Mouse (Mus musculus) common myeloid progenitor, adult 5-6 weeks (primary cell): ENCODE results near the gene Disp2. TPM values are rescaled to one million over a fixed set of nuclear protein-coding genes. Genes with fewer than 3 reads are reported as not detected.
A peak's percentile ranks its signal among the peaks of the same experiment; 100 is the strongest.

Source experiments
- ATAC-seq: replicated peaks from 2 replicates; pipeline ENCODE4 v1.8.0; 2016; ENCODE audit warnings: low read depth, mild to moderate bottlenecking, moderate TSS enrichment, inconsistent platforms; ENCODE audit not compliant: poor library complexity, severe bottlenecking
- total RNA-seq: library from RNA; stranded (forward); fragments of 200-1000, 187-1606 nt; gene quantifications from 2 replicates; pipeline ENCODE4 v1.2.3, GENCODE M21; 2017

Disp2 gene
- not detected in 2 replicates for total RNA-seq

DNA sequence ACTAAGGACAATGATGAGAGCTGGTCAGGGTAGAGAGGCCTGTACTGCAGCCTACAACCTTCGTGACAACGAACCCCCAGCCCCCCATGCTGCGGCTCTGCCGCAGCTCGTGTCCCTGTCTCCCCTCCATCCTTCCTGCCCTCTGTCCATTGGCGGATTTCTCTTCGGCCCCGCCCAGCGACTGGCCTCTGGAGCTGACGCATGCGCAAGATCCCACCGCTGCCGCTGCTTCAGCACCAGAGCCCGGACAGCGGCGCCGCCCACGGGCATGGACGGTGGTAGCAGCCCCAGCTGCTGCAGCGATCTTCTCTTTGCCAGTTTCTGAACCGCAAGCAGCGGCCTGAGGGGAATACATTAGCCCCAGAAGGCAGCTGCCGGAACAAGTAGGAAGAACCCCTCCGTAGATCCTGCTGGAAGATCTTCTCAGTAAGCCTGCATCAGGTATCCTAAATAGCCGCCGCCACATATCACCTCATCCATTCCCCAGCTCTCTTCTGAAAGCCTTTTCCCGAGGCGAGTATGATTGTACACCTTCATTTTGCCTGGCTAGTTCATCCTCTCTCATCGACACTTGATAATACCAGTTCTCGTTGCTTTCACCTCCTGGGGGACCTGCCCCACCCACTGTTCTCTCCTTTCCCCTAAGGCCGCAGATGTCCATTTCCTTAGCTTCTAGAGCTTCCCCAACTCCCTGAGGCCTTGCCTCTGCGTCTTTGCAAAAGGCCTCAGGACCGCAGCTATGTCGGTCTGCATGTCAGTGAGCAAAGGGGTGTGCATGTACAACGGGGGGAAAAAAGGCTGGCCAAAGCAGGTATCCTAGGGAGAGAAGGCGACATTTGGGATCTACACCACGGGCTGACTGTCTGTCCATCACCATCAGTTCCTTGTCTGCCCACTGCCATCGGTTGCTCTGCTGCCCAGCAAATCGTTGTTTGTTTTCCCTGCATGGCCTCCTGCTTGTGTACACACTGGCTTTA, at the start of gene Disp2:
TSS of gene Disp2 (plus strand) at position 216 of the 977 bp plus-strand sequence.
- ATAC-seq: peak; percentile 91

DNA sequence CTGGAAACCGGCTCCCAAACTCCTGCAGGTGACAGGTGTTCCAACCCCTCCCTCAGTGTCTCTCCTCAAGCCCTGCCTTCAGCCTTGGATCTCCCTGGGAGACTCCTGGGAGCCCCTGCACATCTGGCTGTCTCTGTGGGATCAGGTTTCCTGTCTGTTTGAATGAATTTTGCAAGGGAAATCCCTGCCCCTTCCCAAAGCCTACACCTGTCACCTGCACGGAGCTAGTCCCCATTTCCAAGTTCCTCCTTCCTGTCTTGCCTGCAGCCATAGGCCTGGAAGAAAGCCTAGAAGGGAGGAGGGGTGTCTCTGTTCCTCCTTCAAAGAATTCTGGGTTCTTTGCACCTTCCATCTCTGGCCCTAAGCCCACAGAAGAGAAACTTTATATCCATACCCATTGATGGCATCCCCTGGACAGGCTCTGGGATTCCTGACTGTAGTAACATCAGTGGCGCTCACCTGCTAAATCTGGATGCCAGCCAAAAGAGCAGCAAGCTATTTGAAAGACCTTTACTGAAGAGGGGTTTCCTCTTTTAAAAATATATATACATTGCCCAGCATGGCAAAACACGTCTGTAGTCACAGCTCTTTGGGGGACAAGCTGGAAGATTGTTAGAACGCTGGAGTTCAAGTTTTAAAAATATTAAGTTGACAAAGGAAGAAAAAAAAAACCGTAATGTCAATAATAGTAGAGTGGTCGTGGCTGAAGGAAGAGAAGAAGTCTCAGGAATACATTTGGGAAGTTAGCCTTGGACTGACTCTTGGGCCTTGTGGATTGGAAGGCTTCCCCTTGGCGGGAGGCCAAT, 49.5 kb upstream of the Disp2 start:
- no peak for ATAC-seq

DNA sequence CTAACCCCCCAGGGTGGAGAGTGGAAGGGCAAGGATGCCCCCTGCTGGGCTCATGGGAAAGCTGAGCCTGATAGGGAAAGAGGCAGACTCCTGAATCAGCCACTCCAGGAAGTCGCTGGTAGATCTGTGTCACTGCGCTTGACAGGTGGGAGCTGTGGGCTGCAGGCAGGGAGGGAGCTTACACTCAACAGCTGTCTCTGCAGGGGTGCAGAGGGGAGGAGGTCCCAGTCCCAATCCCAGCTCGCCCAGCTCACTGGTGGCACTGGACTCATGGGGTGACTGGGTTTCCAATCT, 49.0 kb upstream of the Disp2 start:
- peak; percentile 63 for ATAC-seq

DNA sequence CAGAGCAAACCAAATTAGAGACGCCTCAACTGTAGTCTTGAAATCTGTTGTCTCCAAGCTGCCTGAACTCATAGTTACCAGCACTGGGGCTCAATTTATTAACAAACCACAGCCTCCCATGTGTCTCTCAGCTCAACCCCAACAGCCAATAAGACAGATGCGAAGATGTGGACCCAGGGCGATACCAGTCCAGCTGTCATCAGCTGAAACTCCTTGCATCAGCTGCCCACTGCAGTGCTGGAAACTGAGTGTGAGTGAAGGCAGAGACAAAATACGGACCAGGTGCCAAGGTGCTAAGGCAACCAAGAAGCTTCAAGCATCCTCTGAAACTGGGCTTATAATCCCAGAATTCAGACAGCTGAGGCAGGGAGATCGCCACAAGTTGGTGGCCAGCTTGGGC, 47.5 kb upstream of the Disp2 start:
- ATAC-seq: no peak

DNA sequence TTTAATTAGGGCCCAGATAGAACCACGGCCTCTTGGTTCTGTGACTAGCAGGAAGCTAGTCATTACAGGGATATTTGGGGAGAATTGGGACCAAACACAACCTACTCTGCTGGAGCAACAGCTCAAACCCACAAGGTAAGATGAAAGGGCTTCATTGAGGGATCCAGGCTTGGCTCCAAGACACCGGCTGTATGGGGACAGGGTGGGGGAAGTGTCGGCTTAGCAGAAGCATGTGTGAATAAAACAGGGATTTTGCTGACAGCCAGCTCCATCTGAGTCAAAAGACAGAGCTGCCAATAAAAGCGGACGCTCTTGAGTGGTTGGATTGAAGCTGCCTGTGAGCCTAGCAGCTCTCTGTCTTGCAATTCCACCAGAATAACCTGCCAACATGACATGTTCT, 46.2 kb upstream of the Disp2 start:
- ATAC-seq: no peak

DNA sequence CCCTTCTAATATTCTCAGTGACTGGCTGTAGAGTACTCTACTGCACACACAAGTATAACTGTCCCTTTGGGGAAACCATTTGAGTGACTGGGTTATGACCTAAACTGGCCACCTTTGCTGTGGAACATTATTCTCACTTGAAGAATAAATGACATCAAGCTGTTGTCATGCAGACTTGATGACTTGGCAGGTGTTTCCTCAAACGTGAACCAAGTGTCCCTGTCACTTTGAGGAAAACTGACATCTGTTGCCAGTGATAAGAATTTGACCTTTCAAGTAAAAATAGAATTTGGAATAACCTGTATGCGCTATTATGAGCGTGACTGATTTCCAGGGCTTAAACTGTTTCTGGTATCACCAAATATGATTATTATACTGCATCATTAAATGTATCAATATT, 39.2 kb upstream of the Disp2 start:
- no peak for ATAC-seq

DNA sequence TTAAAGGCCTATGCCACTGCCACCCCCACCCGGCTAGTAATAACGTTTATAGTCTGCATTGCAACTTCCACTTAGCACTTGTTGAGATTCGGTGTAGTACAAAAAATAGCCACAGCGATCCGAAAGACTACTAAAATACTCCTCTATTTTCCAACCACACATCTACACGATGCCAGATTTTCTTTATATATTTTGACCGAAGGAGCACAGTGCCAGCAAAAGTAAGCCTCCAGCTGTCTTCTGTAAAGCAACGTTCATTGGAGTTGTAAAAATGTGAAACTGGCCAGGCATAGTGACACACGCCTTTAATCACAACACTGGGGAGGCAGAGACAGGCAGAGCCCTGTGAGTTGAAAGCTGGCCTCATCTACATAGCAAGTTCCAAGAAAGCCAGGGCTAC, 38.3 kb upstream of the Disp2 start:
- ATAC-seq: no peak

DNA sequence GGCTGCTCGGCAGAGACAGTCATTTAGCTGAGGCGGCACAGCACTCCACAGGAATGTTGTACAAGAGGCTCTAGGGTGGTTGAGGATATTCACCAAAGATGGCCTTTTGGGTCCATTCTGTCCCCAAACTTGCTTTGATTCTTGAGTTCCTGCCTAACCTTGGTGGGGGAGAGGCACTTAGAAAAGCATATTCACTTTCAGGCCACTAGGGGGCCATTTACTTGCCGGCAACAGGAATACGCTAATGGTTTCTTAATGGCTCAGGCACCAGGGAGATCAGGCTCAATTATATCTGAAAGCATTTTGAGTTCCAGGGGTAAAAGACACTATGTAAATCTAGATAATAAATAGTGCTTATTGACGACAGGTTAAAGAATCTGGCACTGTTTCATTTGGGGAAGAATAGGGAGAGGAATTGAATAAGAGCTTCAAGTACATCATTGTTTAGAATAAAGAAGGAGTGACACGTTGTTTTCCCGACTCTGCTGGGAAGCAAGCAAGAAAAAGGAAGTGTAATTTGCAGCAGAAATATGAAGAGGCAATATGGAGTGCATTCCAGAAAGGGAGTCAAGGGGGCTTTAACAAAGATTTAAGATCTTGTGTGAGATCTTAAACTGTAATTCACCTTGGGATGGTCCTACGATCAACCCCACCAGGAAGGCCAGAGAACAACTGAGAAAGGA, 36.1 kb upstream of the Disp2 start:
- ATAC-seq: peak; percentile 40; the same call in 1 of the 2 replicates

DNA sequence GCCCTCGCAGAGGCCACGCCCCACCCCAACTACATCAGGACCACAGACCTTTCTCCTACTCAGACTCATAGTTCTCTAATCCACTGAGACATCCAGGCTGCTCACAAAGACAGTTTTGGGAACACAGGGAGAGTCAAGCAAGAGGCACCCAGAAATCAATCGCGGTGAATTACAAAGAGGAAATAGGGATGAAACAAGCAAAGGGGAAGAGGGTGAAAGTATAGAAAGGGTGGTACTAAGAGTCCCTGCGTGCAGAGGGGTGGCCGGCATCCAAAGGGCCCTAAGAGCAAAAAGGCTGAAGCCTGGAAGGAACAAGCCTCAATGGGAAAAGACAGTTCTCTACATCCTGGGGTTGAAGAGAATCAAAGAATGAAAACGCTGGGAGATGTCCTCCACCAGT, 34.9 kb upstream of the Disp2 start:
- no peak; the same call in 1 of the 2 replicates for ATAC-seq

DNA sequence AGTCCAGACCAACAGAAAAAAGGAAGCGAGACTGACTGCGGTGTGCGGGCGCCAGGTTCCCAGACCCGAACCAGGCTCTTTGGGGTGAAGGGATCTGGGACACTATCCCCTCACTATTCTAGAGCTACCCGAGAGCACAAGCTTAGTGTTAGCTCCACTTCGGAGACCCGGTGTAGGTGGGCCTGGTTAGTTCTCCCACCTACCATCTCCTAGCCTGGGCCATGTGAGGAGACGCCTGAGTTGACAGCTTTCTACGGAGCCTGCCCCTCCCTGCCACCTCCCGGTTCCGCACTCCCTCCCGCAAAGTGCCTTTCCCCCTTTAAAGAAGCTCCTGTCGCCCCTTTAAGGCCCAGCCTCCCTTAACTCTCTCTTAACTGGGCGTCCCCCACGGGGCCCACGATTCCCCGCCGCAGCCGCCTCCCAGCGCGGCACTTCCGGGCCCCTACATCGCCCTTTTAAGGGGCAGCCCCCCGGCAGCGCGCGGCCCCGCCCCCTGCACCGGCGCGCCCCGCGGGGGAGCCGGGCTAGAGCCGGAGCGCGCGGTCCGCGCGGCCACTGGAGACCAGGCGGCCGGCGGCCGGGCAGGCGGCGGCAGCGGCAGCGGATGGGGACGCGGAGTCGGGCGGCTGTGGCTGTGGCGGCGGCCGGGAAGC, 34.2 kb upstream of the Disp2 start, which contains the start of gene Inafm2:
TSS of gene Inafm2 (plus strand) at position 527 of the 653 bp plus-strand sequence.
- peak; percentile 79 for ATAC-seq

DNA sequence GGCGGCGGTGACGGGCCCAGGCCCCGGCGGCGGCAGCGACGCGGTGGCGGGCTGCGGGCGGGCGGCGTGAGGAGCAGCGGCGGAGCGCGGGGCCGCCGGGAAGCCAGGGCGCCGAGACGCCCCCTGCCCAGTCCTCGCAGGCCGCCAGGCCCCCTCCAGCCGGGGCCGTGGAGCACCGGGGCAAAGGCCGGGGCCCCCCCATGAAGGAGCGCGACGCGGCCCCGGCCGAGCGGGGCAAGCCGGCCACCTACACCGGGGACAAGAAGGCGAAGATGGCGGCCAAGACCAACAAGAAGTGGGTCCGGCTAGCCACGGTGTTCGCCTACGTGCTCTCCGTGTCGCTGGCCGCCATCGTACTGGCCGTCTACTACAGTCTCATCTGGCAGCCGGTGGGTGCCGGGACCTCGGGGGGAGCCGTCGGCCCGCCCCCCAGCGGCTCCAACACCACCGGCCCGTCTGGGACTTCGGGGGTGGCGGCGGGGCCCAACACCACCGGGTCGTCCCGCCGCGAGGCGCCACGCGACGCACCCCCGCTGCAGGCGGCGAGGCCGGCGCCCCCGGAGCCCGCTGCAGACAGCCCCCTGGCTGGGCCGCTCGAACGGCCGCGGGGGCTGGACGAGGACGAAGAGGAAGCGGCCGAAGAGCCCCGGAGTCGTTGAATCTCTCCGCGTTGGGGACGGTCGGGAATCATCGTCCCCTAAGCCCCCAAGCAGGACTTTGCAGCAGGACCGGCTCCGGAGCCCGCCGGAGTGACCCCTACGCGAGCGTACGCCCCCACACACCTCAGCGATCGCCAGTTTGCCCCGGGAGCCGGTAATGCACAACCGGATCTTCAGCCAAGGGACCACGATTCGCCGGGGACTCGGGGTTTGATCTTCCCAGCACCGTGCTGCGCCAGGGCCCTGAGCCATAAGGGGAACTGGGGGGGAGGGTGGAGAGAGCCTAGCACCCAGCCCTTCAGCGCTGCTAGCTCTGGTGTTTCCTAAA, 33.3 kb upstream of the Disp2 start:
- no peak for ATAC-seq

DNA sequence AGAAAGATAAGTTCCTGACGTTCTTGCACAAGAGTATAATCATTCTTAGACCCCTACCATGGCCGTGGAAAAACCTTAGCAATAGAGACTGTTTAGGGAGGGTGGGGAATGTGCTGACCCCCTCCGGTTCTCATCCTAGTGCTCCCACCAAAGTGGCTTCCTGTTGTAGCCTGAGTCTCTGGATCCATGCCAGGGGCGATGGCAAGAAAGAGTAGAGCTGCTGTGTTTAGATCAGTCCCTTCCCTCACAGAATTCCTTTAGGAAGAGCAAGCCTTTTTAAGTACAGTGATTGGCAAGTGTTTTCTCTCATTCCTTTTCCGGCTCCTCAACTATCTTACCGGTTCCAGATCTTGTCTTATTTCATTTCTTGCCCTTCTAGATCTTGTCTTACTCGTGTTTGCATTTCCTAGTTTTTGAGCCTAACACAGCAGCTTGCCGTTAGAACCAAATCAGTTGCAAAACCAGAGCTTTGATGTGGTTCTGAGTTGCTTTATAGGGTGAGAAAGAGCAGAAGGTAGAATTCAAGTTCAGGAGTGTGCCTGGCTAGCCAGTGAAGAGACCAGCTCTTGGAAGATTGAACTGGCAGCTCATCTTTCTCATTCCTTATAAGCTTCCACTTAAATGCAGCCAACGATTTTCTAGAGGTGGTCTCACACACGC, 32.1 kb upstream of the Disp2 start:
- ATAC-seq: no peak

DNA sequence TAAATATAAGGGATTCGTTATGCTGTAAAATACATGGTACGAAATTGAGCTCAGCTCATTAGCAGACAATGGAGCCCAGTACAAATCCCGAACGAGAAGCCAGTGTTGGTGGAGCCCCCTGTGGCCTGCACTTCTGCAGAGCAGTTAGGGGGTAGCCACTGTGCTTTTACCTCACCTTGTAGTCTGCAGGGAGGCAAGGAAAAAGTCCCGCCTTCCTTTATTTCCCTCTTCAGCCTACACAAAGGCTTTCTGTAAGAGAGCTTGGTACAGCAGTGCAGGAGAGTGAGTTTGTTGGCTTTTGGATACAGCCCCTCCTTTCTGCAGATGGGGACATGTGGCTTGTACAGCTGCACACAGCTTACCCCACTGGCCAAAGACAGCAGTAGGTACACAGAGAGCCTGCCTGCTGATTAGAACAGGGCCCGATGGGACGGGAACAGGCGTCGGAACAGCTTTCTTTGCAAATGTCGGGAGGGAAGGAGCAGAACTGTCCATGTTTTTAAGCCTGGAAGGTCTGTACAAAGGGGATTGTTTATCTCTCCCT, 30.1 kb upstream of the Disp2 start:
- ATAC-seq: no peak

DNA sequence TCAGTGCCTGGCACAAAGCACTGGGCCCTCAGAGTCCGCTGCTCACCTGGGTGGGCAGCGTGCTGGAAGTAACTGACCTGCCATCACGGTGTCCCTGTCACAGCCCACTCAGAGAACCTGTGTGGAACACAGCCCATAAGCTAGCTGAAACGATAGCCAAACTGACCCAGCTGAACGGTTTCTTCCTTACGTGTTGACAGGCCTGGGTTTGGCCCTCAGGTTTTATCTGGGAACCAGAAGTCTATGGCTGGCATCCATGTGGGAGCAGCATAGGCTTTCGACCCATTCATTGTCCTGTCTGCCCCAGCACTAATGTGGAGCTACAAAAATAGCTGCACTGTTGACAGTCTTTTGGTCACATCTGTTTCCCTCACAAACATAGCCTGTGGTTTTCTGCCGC, 29.0 kb upstream of the Disp2 start:
- ATAC-seq: peak; percentile 43; the same call in 1 of the 2 replicates

DNA sequence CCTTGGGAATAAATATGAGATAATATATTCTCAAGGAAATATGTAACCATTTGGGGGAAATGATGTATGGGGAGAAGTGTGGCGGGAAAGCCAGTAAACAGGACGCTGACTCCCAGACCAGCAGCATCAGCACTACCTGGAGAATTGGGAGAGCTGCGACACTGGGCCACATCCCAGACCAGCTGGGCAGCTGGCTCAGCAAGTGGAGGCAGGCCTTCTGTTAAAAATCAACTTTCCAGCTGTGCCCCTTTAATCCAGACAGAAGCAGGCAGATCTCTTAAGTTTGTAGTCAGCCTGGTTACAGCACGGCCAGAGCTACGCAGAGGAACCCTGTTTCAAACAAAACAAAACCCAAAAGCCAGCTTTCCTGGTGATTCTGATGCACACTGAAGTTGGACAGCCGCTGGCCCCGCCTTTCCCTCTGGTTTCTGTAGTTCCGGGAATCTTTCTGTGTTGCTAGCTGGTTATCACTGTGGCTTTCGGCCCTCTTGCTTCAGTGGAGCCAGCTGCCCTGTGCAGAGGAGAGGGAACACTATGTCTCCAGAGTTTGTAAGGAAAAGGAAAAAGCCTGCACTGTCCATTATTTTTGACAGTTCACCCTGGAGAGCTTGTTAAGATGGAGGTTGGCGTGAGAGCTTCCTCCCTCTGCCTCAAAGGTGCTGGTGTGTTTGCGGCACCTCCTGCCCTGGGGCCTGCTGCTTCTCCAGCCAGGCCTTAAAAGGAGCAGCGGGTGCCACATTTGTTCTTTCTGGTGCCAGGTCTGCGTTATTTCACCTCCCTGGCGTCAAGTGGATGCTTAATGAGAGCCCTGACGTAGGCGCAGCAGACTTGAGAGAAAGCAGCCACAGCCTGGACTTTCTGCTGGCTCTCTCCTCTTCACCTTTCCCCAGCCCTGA, 27.4 kb upstream of the Disp2 start:
- no peak for ATAC-seq

DNA sequence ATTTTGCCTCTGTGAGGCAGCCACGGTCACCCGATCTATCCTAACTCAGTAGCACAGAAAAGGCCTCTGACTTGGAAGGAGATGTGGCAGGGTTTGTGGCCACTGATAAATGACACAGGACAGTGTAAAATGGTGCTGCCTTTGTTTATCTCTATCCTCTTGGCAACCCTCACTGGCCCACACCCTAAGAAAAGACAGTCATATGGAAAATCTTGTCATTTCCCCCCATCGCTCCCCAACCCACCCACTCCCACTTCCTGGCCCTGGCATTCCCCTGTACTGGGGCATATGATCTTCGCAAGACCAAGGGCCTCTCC, 26.8 kb upstream of the Disp2 start:
- peak; percentile 52; the same call in 1 of the 2 replicates for ATAC-seq

DNA sequence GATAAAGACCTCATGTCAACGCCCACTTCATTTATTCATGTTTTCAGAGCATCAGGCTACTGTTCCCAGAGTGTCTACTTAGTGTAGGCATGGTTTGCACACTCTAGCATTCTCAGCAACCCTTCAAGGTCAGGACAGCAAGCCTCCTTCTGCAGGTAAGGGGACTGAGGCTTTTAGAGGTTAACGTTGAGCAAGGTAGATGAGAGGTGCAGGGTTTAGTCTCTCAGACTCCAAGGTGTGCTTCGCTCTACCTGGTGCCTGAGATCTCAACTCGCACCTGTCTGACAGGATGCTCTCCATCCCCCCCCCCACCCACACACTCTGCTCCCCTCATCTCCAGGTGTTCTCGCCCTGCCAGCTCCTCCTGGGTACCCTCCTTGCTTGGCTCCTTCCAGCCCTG, 25.4 kb upstream of the Disp2 start:
- ATAC-seq: no peak
